Mouse (Mus musculus): ENCODE measurements around the gene Rbp7.

- TF ChIP-seq POLR2A (IDR thresholded peaks at IDR 0.05; ENCODE audit: low read depth, low read length) (no peak), CTCF (IDR thresholded peaks at IDR 0.05; ENCODE audit: borderline replicate concordance, insufficient read depth, low read length) (no peak)
These were observed 45.0 kb downstream of the Rbp7 start for GRCm38 (mm10) chr4:149409759-149410158.

Measured in embryonic fibroblast, embryonic 13.5 days (primary cell).